Mouse (Mus musculus) liver, embryonic 14.5 days (tissue): Measurements from ENCODE around the gene Zfp536.

ENCODE experiments used
- CTCF ChIP-seq: IDR thresholded peaks from 2 replicates; pipeline ENCODE4 v1.5.1; 2016; ENCODE audit warnings: antibody characterized with exemption, low read depth, control low read depth
- EP300 ChIP-seq: IDR thresholded peaks from 2 replicates; pipeline ENCODE4 v1.6.1; 2016; ENCODE audit warnings: antibody characterized with exemption, low read depth

GRCm38 (mm10) chr7:37634812-37635211 lies 138.6 kb downstream of the Zfp536 start:
- TF ChIP-seq EP300 (no peak), CTCF (no peak)
